Mouse (Mus musculus) embryonic facial prominence, embryonic 10.5 days (tissue): ENCODE measurements at regions not wholly inside any gene's neighbourhood (a gene's known extent, or its start where the extent isn't known, plus 50 kb on each side); places are given as distances from the start of the nearest gene placed in this dataset.

Experiments
- DNase-seq: peaks from one replicate; pipeline ENCODE4 v3.0.0-alpha.2; 2017; ENCODE audit warnings: low spot score
- H3K27ac ChIP-seq: fragments of 300-500 bp; sonication (generic); replicated peaks from 2 replicates; pipeline ENCODE4 v1.5.1; 2016; ENCODE audit warnings: mild to moderate bottlenecking
- H3K27me3 ChIP-seq: fragments of 300-500 bp; sonication (generic); replicated peaks from 2 replicates; pipeline ENCODE4 v1.6.1; 2016; ENCODE audit warnings: low read depth, mild to moderate bottlenecking; ENCODE audit not compliant: poor library complexity, severe bottlenecking
- H3K36me3 ChIP-seq: fragments of 300-500 bp; sonication (generic); replicated peaks from 2 replicates; pipeline ENCODE4 v1.6.1; 2016; ENCODE audit warnings: mild to moderate bottlenecking, moderate library complexity
- H3K4me1 ChIP-seq: fragments of 300-500 bp; sonication (generic); 2 replicates; pipeline ENCODE4 v1.6.1; 2016
- H3K4me3 ChIP-seq: fragments of 300-500 bp; sonication (generic); 2 replicates; pipeline ENCODE4 v1.5.1; 2016; ENCODE audit warnings: mild to moderate bottlenecking, moderate library complexity
- H3K9me3 ChIP-seq: fragments of 300-500 bp; sonication (generic); 2 replicates; pipeline ENCODE4 v1.6.1; 2016; ENCODE audit warnings: mild to moderate bottlenecking
- WGBS: fragments of 180-500 bp; shearing (Covaris S2); methylation state at CpG from one replicate; pipeline ENCODE4 v1.1.7; 2016; 5-methylcytosine and 5-hydroxymethylcytosine counted together

DNA sequence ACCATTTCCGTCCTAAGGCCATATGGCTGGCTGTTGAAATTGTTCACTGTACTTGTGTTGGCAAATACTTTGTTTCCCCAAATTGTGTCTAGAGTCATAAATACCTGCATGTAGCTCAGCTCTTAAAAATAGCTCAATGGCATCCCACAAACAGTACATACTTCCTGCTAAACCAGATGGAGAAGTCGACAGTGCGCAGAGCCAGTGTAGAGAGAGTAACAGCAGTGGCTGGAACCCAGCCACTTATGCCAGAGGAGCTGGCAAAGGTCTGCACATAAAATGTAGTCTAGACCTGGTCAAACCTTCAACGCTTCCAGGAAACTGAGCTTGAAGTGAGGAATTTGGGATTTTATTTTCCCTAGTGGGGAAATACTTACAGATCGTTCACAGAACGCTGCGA, 128.5 kb upstream of the Kcnj16 start:
- WGBS: 91% methylated on average over 7 of the region's 7 CpGs
- no peaks in the 10 kb centered on the region for H3K9me3 ChIP-seq
- H3K4me3 ChIP-seq: no peak overlapping the region

DNA sequence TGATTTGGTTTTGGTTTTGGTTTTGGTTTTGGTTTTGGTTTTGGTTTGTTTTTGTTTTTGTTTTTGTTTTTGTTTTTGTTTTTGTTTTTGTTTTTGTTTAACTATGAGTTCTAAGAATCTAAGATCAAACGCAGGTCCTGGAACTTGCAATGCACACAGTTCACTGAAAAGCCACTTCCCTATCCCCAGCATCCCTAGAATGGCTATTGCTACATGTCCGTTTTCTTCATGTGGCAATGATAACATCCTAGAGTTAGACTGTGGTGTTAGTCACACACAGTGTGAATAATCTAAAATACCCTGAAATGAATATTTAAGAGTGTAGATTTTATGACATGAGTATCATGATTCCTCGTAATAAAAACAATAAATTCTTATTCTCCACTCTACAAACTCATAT, 99.5 kb upstream of the Kcnj16 start:
- Histone ChIP-seq H3K27me3 (no peaks in the 10 kb centered on the region), H3K36me3 (no peaks in the 10 kb centered on the region), H3K27ac (no peak overlapping the region), H3K4me1 (0 out of 2 replicates have a peak, but pooled peaks cover 4% of the 10 kb centered on the region), H3K9me3 (no peaks in the 10 kb centered on the region), H3K4me3 (no peak overlapping the region)
- DNase-seq: no peak
- 85% methylated on average over 3 of the region's 3 CpGs for WGBS

More for the DNA sequence above, 128.5 kb upstream of the Kcnj16 start:
- Histone ChIP-seq H3K27me3 (no peaks in the 10 kb centered on the region), H3K27ac (no peak overlapping the region), H3K36me3 (no peaks in the 10 kb centered on the region), H3K4me1 (0 out of 2 replicates have a peak, but pooled peaks cover 3% of the 10 kb centered on the region)
- DNase-seq: no peak

DNA sequence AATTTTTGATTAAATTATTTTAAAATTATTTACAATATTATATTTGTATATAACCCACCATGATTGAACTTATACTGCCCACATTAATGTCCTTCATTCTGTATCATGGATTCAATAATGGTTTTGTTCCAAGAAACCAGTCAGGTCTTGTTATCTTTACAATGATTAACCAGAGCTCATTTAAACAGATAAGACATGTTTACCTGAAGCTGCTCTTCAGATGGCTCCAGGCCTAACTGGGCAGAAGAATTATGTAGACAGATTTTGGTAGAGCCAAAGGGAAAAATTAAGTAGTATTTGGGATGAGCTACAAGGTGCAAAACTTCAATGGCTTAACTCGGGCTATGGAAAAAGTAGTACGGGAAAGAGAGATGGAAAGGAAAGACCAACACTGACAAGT, 97.7 kb upstream of the Kcnj16 start:
- Histone ChIP-seq H3K27ac (no peak overlapping the region), H3K9me3 (no peaks in the 10 kb centered on the region), H3K4me3 (no peak overlapping the region), H3K4me1 (no peaks in the 10 kb centered on the region), H3K36me3 (no peaks in the 10 kb centered on the region), H3K27me3 (no peaks in the 10 kb centered on the region)
- 99% methylated on average over 2 of the region's 2 CpGs for WGBS
- DNase-seq: no peak

DNA sequence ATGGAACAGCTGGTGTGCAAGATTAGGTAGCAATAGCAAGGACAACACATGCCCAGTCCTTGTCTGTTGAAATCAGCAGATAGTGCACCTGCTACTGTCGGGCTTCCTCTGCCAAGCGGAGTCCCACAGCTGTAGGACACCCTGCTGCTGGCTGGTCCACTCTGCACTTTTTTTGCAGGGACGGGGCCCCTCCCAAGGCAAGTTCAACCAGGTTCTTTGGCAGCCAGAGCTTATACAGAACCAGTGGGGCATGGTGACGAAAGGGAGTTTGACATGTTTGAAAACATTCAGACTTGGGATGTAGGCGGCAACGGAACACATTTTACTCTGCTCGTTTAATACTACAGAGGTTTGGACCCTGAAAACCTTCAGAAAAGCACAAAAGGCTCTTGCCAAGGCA, 93.2 kb upstream of the Kcnj16 start:
- H3K36me3 ChIP-seq: no peaks in the 10 kb centered on the region
- WGBS: 76% methylated on average over 7 of the region's 7 CpGs
- no peak for DNase-seq
- H3K4me3 ChIP-seq: no peak overlapping the region
- no peaks in the 10 kb centered on the region for H3K9me3 ChIP-seq
- no peak overlapping the region for H3K27ac ChIP-seq
- H3K27me3 ChIP-seq: no peaks in the 10 kb centered on the region
- H3K4me1 ChIP-seq: 0 out of 2 replicates have a peak, but pooled peaks cover 3% of the 10 kb centered on the region

DNA sequence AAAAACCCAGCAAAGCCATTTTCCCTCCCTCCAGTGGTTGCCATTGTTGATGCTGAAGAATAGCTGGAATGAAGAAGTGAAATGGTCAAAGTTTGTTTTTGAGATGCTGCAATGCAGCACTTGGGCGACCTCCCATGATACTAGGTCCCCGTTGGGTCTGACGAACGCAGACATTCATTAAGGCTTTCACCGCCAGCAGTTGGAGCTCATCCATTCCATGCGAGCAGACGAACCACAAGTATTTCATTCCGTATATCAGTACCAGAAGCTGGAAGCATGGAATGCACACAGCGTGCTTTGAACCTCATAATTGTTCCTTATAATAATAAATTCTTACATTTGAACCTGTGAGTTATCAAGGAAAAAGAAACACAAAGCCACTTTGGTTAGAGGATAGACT, 86.9 kb upstream of the Kcnj16 start:
- no peaks in the 10 kb centered on the region for H3K36me3 ChIP-seq
- H3K4me1 ChIP-seq: 0 out of 2 replicates have a peak, but pooled peaks cover 3% of the 10 kb centered on the region
- no peaks in the 10 kb centered on the region for H3K27me3 ChIP-seq
- no peak overlapping the region for H3K27ac ChIP-seq
- H3K4me3 ChIP-seq: no peak overlapping the region
- 85% methylated on average over 9 of the region's 9 CpGs for WGBS
- no peak for DNase-seq
- H3K9me3 ChIP-seq: no peaks in the 10 kb centered on the region

DNA sequence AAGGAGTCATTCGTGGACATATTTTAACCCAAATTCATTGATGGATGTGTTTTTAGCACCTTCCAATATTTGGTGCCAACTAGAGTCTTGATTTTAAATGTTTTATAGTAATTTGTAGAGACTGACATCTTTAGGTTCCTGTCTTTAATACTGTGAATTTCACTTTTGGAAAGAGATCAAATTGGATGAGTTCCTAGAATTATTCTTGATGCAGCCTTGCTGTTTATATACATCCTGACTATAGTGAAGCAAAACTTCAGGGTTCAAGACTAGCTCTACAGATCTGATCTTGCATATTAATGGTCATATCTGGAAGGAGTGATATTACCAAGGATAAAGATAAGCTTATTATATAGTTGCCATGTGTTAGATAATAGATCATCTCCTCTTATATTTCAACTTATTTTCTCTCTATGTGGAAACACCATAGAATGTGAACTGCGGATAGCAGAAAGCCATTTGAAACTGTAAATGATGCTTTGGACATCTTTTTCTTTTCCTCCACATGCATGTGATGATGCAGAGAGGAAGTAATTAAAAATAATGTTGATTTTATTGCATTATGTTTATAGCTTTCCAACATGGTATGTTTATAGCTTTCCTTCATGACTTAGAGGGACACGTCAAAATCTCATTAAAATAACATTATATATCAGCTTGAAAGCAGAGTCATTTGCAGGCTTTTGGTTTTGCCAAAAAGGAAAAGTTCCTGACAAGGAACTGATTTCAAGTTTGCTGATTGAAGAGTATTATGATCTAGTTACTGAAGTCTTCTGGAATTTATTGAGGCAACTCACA, 78.3 kb upstream of the Kcnj16 start:
- Histone ChIP-seq H3K27ac (no peak overlapping the region), H3K4me1 (no peaks in the 10 kb centered on the region), H3K27me3 (no peaks in the 10 kb centered on the region), H3K4me3 (no peak overlapping the region), H3K9me3 (no peaks in the 10 kb centered on the region), H3K36me3 (no peaks in the 10 kb centered on the region)
- no peak for DNase-seq
- WGBS: 92% methylated on average over 3 of the region's 3 CpGs

DNA sequence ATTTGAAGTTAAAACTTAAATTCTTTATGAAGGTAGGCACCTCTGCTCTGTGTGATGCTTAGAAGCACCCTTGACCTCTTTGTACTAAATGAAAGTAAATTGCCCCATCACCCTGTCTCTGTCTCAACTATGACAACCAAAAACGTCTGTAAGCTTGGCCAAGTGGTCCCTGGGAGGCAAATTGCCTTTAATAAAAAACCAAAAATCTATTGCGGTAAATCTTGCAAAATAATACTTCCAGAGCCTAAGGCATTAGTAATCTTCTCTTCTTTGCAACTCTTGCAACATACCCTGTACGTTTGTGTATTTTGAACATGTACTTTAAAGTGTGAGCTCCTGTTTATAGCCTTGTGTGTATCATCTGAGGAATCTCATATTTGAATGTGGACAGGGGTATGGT, 77.4 kb upstream of the Kcnj16 start:
- Histone ChIP-seq H3K36me3 (no peaks in the 10 kb centered on the region), H3K4me3 (no peak overlapping the region), H3K27me3 (no peaks in the 10 kb centered on the region), H3K27ac (no peak overlapping the region), H3K4me1 (no peaks in the 10 kb centered on the region), H3K9me3 (no peaks in the 10 kb centered on the region)
- WGBS: 74% methylated on average over 3 of the region's 3 CpGs
- DNase-seq: no peak

DNA sequence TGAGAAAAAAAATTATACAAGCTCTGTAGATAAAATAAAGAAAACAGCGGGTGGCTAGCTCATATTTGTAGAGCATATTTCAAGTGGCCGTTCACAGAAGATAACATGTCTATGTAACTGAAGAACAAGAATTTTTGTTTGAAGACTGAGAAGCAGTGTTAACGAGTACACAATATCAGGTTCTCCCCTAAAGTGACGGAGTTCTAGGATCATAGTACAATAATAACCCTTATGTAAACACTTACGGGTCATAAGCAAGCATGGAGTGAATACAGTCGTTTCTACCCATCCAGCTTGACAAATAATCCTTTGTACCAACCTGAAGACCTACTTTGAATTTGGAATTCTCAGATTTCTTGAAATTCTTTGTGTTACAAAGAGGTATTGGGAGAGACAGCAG, 64.9 kb upstream of the Kcnj16 start:
- WGBS: 85% methylated on average over 6 of the region's 6 CpGs
- H3K27ac ChIP-seq: no peak overlapping the region
- H3K9me3 ChIP-seq: no peaks in the 10 kb centered on the region
- no peak overlapping the region for H3K4me3 ChIP-seq
- H3K36me3 ChIP-seq: no peaks in the 10 kb centered on the region
- no peaks in the 10 kb centered on the region for H3K4me1 ChIP-seq
- DNase-seq: no peak
- no peaks in the 10 kb centered on the region for H3K27me3 ChIP-seq
